Mouse (Mus musculus) heart, embryonic 12.5 days (tissue): ENCODE measurements around the gene Gm3739. TPM values are rescaled to one million over a fixed set of nuclear protein-coding genes. Genes with fewer than 3 reads are reported as not detected.
"Not testable (repeated sequence)": the region's sequence is repeated elsewhere in the genome, so short reads cannot be mapped to it uniquely, and the experiment has no call there.

Experiments
- ATAC-seq: fragments of 200-750 bp; cut with Nextera tagmentation; 2 replicates; pipeline ENCODE4 v1.8.0; 2017; ENCODE audit warnings: moderate TSS enrichment, moderate library complexity; ENCODE audit not compliant: insufficient number of reproducible peaks, low FRiP score
- H3K27ac ChIP-seq: fragments of 300-500 bp; sonication (generic); 2 replicates; pipeline ENCODE4 v1.5.1; 2016; ENCODE audit warnings: mild to moderate bottlenecking, moderate library complexity; ENCODE audit not compliant: poor library complexity, severe bottlenecking
- H3K27me3 ChIP-seq: fragments of 300-500 bp; sonication (generic); replicated peaks from 2 replicates; pipeline ENCODE4 v1.6.1; 2016; ENCODE audit warnings: mild to moderate bottlenecking, moderate library complexity
- H3K36me3 ChIP-seq: fragments of 300-500 bp; sonication (generic); 2 replicates; pipeline ENCODE4 v1.6.1; 2016; ENCODE audit warnings: mild to moderate bottlenecking, moderate library complexity
- H3K4me1 ChIP-seq: fragments of 300-500 bp; sonication (generic); replicated peaks from 2 replicates; pipeline ENCODE4 v1.6.1; 2016; ENCODE audit warnings: mild to moderate bottlenecking
- H3K4me2 ChIP-seq: fragments of 300-500 bp; sonication (generic); 2 replicates; pipeline ENCODE4 v1.6.1; 2016; ENCODE audit warnings: mild to moderate bottlenecking, moderate library complexity
- H3K4me3 ChIP-seq: fragments of 300-500 bp; sonication (generic); 2 replicates; pipeline ENCODE4 v1.5.1; 2016; ENCODE audit warnings: mild to moderate bottlenecking
- H3K9ac ChIP-seq: fragments of 300-500 bp; sonication (generic); 2 replicates; pipeline ENCODE4 v1.6.1; 2016; ENCODE audit warnings: mild to moderate bottlenecking, moderate library complexity
- H3K9me3 ChIP-seq: fragments of 300-500 bp; sonication (generic); replicated peaks from 2 replicates; pipeline ENCODE4 v1.6.1; 2016; ENCODE audit warnings: mild to moderate bottlenecking, moderate library complexity
- WGBS: fragments of 180-500 bp; shearing (Covaris S2); methylation state at CpG from one replicate; pipeline ENCODE4 v1.1.7; 2016; 5-methylcytosine and 5-hydroxymethylcytosine counted together
- polyA plus RNA-seq: library from polyadenylated mRNA; unstranded; fragments of >200 nt; fragmentation: Nextera tagmentation; extraction: Ambion mirVana; gene quantifications from 2 replicates; pipeline ENCODE4 v1.2.1, GENCODE M21; 2016

The Gm3739 gene
- polyA plus RNA-seq: 2.4 TPM in 2 replicates

GRCm38 (mm10) chr14:7314661-7315060, at the start of gene Gm3739:
Gm3739 (minus strand) TSS chr14:7315049.
- WGBS: under 1% methylated on average over 16 of the region's 35 CpGs

DNA sequence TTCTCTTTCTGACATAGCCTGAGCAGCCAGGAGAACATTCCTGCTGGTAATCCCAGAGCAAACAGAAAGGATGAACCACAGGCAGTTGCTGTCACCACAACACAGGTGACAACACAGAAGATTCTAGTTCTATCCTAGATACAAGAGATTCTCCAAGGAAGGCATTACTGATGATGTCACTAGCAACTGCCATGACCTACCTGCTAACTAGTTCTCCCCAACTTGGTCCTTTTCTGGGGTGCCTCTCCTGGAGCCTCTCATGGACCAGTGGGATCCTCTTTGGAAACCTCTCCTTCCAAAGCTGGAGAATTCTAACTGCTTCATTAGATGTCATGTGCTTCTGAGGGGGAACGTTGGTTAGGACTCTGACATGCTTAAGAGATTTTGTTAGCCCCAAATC, 17.4 kb upstream of the Gm3739 start, which contains the start of gene Gm5797:
Gene Gm5797, minus strand, starts transcription at position 101 of the 400 bp plus-strand sequence.
- H3K4me2 ChIP-seq, H3K4me1 ChIP-seq, H3K27me3 ChIP-seq, H3K27ac ChIP-seq, H3K4me3 ChIP-seq, ATAC-seq, H3K36me3 ChIP-seq, H3K9me3 ChIP-seq, H3K9ac ChIP-seq: not testable (repeated sequence)
- no CpG with 5 or more reads among the region's 1 CpGs for WGBS

More at GRCm38 (mm10) chr14:7314661-7315060, at the start of gene Gm3739:
- Histone ChIP-seq H3K4me2 (peak within 1 kb of the TSS; percentile 71), H3K4me3 (peak within 1 kb of the TSS; percentile 63), H3K9ac (peak within 1 kb of the TSS; percentile 68)
- H3K27me3 ChIP-seq, H3K36me3 ChIP-seq, H3K4me1 ChIP-seq, ATAC-seq, H3K27ac ChIP-seq, H3K9me3 ChIP-seq: not testable (repeated sequence)

DNA sequence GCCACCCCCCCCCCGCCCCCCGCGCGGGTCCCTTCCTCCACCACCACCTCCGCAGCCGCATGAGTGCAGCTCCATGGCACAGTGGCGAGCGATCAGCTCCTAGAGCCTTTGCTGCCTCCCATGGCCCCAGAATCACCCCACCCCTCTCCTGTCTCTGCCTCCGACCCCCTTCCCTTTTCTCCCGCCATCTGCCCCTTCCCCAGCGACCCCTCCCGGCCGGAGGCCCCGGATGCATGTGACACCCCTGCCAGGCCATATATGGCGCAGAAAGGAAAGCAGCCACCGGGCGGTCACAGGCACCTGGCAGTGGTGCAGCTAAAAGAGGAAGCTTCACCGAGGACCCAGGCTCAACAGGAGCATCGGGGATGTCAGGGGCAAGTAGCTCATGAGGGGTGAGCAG, 244 bp upstream of the Gm3739 start:
- 2% methylated on average over 14 of the region's 19 CpGs for WGBS
- H3K9me3 ChIP-seq, H3K27ac ChIP-seq, H3K4me1 ChIP-seq, H3K36me3 ChIP-seq, H3K27me3 ChIP-seq, ATAC-seq: not testable (repeated sequence)
- Histone ChIP-seq H3K4me3 (peak overlapping the region; percentile 63), H3K9ac (peak overlapping the region; percentile 68), H3K4me2 (peak overlapping the region; percentile 71)

- not testable (repeated sequence) for H3K4me2 ChIP-seq, H3K9ac ChIP-seq, H3K27ac ChIP-seq, ATAC-seq, H3K4me3 ChIP-seq, H3K4me1 ChIP-seq, H3K27me3 ChIP-seq, H3K9me3 ChIP-seq, H3K36me3 ChIP-seq
- 62% methylated on average over 3 of the region's 3 CpGs for WGBS
These were observed 50.2 kb downstream of the Gm3739 start, which contains the start of gene Gm3727 for GRCm38 (mm10) chr14:7264614-7265013. Gm3727 (minus strand) TSS chr14:7264714.

Other genes with a start within 250 kb of the Gm3739 start
- 1.2 and 1.4 TPM in 2 replicates for gene Gm3696, start 214.4 kb downstream of the Gm3739 start, polyA plus RNA-seq
- gene Gm6676, start 189.6 kb downstream of the Gm3739 start, polyA plus RNA-seq: not detected in 2 replicates
- 3.4 and 4.1 TPM in 2 replicates for gene Gm3512, start 140.5 kb downstream of the Gm3739 start, polyA plus RNA-seq
- gene Gm16434, start 120.5 kb downstream of the Gm3739 start, polyA plus RNA-seq: not detected in 2 replicates
- gene Gm3727, start 50.3 kb downstream of the Gm3739 start, polyA plus RNA-seq: not detected in 2 replicates
- not detected in 2 replicates for gene Gm5797, start 17.3 kb upstream of the Gm3739 start, polyA plus RNA-seq
- gene Gm8374, start 50.1 kb upstream of the Gm3739 start, polyA plus RNA-seq: not detected in 2 replicates
- 0.15 TPM in 1 of 2 replicates, not detected in the other for gene Gm3755, start 135.9 kb upstream of the Gm3739 start, polyA plus RNA-seq
- 0.45 and 1.4 TPM in 2 replicates for gene Gm3752, start 168.7 kb upstream of the Gm3739 start, polyA plus RNA-seq